Mouse (Mus musculus) kidney, adult 2 months (tissue): ENCODE data around the gene Cbln3.

Experiments used
- CTCF ChIP-seq: fragments of 200-500 bp; conservative IDR thresholded peaks from 2 replicates; pipeline ENCODE4 v1.5.1; 2011; ENCODE audit warnings: low read depth, mild to moderate bottlenecking, control low read depth, low read length, moderate library complexity, mixed read lengths; ENCODE audit not compliant: insufficient read depth, insufficient read length
- POLR2A ChIP-seq: fragments of 200-500 bp; IDR thresholded peaks from one replicate; pipeline ENCODE4 v1.6.1; 2011; ENCODE audit warnings: low read depth, low read length, control low read depth

- TF ChIP-seq POLR2A (no peak), CTCF (no peak)
Observed at GRCm38 (mm10) chr14:55872551-55872950, 11.6 kb downstream of the Cbln3 start.
